Mouse (Mus musculus) erythroblast, embryonic 14.5 days (primary cell): ENCODE data around the gene Ccr6. TPM values are rescaled to one million over a fixed set of nuclear protein-coding genes. Genes with fewer than 3 reads are reported as not detected.

Experiments
- H3K27me3 ChIP-seq: 2 replicates; pipeline ENCODE4 v1.6.1; 2012; ENCODE audit warnings: inconsistent platforms; ENCODE audit not compliant: control insufficient read depth
- H3K36me3 ChIP-seq: 2 replicates; pipeline ENCODE4 v1.6.1; 2012; ENCODE audit warnings: mild to moderate bottlenecking, inconsistent platforms; ENCODE audit not compliant: control insufficient read depth
- H3K4me1 ChIP-seq: 2 replicates; pipeline ENCODE4 v1.6.1; 2012; ENCODE audit warnings: inconsistent platforms; ENCODE audit not compliant: control insufficient read depth
- H3K4me3 ChIP-seq: replicated peaks from 2 replicates; pipeline ENCODE3; 2012; ENCODE audit warnings: moderate library complexity, mild to moderate bottlenecking, inconsistent platforms
- H3K9me3 ChIP-seq: 2 replicates; pipeline ENCODE4 v1.6.1; 2012; ENCODE audit warnings: low read length, inconsistent platforms, mixed read lengths; ENCODE audit not compliant: control insufficient read depth
- GATA1 ChIP-seq: IDR thresholded peaks from 2 replicates; pipeline ENCODE4 v1.6.1; 2012; ENCODE audit warnings: low read length, inconsistent platforms, mixed read lengths
- TAL1 ChIP-seq: IDR thresholded peaks from 3 replicates; pipeline ENCODE4 v1.6.1; 2012; ENCODE audit warnings: low read length, inconsistent platforms, mixed read lengths
- polyA plus RNA-seq: library from polyadenylated mRNA; stranded (reverse); fragments of >175 nt; gene quantifications from 2 replicates; pipeline ENCODE4 v1.2.3, GENCODE M21; 2012

Ccr6 gene
- polyA plus RNA-seq, 1 experiment: not detected

DNA sequence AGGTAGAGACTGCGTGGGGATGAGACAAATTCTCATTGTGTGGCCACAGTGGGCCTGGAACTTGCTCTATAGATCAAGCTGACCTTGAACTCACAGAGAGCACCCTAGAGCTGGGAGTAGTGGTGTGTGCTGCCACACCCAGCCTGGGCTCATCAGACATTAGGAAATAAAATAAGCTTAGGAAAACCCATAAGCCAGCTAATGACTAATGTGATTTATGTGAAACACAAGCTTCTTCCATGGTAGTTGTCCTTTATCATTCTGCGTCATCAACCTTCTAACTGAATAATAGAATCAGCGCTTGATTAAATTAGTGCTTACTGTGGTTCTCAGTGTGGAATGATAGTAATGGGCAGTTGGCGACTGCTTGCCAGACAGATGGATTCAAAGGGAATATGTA, 51.1 kb downstream of the Ccr6 start:
- no peak for TF ChIP-seq TAL1
- no peak for TF ChIP-seq GATA1
- peaks cover 6% of the 10 kb centered on the region for H3K36me3 ChIP-seq
- peaks cover 34% of the 10 kb centered on the region for H3K4me1 ChIP-seq
- H3K27me3 ChIP-seq: no peaks in the 10 kb centered on the region
- no peak overlapping the region for H3K4me3 ChIP-seq
- no peaks in the 10 kb centered on the region for H3K9me3 ChIP-seq

DNA sequence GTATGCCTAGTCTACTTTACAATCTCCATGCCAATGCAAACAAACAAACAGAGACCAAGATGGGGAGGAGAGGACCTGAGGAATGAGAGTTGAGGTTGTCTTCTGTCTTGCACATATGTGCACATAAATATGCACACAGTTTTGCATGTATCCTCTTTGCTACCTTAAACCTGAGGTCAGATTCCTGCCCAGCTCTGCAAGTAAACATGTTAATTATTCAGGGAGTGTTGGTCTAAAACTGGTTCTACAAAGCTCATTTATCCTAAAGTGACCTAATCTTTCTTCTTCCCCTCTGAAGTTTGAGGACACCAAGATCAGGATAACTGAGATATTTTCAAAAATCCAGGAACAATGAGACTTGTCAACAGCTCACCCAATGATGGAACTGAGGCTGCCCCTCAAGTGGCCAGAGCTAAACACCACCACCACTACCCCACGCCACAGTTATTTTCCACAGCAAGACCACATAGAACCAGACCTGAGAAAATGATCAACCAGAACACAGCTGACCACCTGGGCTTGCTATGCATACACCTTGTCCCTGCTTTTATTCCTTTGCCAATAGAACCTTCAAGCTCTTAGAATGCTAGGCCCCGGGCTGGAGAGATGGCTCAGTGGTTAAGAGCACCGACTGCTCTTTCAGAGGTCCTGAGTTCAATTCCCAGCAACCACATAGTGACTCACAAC, 54.3 kb downstream of the Ccr6 start:
- TF ChIP-seq GATA1: no peak
- TF ChIP-seq TAL1: no peak
- H3K4me1 ChIP-seq: peaks cover 11% of the 10 kb centered on the region
- H3K36me3 ChIP-seq: peaks cover 12% of the 10 kb centered on the region
- H3K9me3 ChIP-seq: no peaks in the 10 kb centered on the region
- H3K4me3 ChIP-seq: no peak overlapping the region
- H3K27me3 ChIP-seq: no peaks in the 10 kb centered on the region

DNA sequence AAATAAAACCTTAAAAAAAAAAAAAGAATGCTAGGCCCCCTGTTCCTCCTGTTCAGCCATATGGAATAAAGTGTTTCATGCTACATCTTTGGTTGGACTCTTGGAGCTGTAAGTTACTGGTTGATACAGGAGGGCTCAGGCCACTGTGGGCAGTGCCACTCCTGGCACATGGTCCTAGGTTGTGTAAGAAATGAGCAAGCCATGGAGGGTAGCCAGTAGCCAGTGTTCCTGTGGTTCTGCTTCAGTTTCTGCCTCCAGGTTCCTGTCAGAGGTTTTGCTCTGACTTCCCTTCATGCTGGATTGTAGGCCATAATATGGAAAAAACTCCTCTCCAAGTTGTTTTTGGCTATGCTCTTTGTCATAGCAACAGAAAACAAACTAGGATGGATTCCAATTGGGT, 54.9 kb downstream of the Ccr6 start:
- Histone ChIP-seq H3K27me3 (no peaks in the 10 kb centered on the region), H3K9me3 (no peaks in the 10 kb centered on the region), H3K4me3 (no peak overlapping the region), H3K4me1 (peaks cover 7% of the 10 kb centered on the region), H3K36me3 (peaks cover 12% of the 10 kb centered on the region)
- TF ChIP-seq TAL1 (no peak), GATA1 (no peak)

DNA sequence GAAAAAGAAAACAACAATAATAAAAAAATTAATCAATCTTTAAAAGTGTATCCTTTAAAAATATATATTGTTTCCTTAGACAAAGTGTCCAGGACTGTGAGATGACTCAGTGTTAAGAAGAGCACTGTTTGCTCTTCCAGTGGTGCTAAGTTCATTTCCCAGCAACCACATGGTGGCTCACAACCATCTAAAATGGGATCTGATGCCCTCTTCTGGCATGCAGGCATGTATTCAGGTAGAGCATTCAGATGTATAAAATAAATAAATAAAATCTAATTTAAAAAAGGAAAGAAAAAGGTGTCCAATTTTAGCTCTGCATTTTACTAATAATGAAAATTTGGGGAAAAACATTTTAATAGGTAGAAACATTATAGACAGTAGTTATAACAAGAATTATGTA, 60.0 kb downstream of the Ccr6 start:
- no peak for TF ChIP-seq GATA1
- no peak for TF ChIP-seq TAL1
- H3K27me3 ChIP-seq: no peaks in the 10 kb centered on the region
- no peaks in the 10 kb centered on the region for H3K9me3 ChIP-seq
- no peaks in the 10 kb centered on the region for H3K4me1 ChIP-seq
- H3K36me3 ChIP-seq: peaks cover 19% of the 10 kb centered on the region
- H3K4me3 ChIP-seq: no peak overlapping the region

DNA sequence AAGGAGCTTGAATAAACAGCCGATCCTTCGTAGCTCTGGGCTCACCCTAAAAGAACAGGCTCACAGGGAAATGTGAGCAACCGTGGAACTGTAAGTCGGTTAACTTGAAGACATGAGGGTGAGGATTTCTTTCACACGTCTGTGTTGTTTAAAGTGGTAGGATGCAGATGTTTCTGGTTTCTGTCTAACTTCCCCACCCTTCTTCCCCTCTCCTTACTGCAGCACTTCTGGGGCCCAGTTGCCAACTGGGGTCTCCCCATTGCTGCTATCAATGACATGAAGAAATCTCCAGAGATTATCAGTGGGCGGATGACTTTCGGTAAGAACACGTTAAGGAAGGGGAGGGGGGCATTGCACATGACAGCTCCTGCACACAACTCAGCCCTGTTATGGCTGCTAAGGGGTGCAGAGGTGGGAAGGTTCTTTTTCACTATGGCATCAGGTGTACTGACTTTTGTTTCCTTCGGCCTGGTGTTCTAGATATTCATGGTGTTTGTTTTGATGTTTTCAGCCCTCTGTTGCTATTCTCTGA, 60.5 kb downstream of the Ccr6 start:
- Histone ChIP-seq H3K9me3 (no peaks in the 10 kb centered on the region), H3K27me3 (no peaks in the 10 kb centered on the region), H3K4me1 (no peaks in the 10 kb centered on the region), H3K36me3 (peaks cover 19% of the 10 kb centered on the region), H3K4me3 (no peak overlapping the region)
- TF ChIP-seq GATA1: no peak

DNA sequence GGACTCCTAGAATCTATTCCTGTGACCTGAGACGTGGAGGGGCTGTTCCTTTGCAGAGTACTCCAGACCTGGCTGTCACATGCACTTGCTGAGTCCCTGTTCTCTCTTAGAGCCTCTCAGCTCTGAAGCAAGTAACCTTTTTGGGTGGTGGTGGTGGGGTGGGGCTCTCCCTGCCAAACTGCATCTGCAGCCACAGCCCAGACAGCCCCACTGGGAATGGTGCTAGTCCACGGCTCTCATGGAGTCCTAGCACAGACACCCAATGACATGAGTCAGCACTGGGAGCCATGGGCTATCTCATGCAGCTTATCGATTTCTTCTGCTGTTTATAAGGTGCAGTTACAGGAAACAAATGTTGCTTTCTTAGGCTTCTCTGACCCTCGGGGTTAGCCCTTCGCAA, 61.9 kb downstream of the Ccr6 start:
- peaks cover 19% of the 10 kb centered on the region for H3K36me3 ChIP-seq
- TF ChIP-seq TAL1 (no peak), GATA1 (no peak)
- no peaks in the 10 kb centered on the region for H3K4me1 ChIP-seq
- H3K4me3 ChIP-seq: no peak overlapping the region
- no peaks in the 10 kb centered on the region for H3K27me3 ChIP-seq
- no peaks in the 10 kb centered on the region for H3K9me3 ChIP-seq

DNA sequence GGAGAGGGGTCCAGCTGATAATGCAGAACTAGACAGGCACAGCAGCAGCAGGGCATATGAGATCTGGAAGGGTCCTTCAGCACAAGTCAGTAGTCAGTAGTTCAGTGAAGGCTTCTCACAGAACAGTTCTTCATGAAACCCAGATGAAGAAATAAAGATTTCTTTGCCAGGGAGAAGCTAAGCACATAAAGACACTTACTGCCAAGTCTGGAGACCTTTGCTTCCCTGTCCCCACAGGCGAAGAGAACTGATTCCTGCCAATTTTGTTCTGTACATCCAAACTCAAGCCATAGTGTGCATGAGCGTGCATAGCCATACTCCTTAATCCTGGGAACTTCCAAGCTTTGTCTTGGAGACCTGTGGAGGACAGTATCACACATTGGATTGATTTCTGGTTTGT, 62.4 kb downstream of the Ccr6 start:
- Histone ChIP-seq H3K9me3 (no peaks in the 10 kb centered on the region), H3K27me3 (no peaks in the 10 kb centered on the region), H3K4me3 (no peak overlapping the region), H3K4me1 (no peaks in the 10 kb centered on the region), H3K36me3 (peaks cover 19% of the 10 kb centered on the region)
- TF ChIP-seq GATA1 (no peak), TAL1 (no peak)

DNA sequence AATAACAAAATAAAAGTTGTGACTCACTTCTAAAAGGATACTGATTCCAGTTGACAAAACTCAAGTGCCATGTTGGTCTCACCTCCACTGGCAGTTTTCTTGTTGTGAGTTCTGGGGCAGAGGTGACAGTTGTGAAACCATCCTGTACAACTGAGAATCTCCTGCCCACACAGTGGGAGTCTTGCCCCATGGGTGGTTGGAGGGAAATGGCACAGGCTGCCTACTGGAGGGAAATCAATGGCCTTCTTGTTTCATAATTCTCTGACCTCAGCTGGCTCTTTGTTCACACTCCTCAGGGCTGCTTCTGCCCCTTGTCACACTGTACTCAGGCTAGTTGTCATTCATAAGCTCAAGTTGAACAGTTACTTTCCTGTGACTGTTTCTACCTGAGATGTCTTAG, 63.7 kb downstream of the Ccr6 start:
- TF ChIP-seq TAL1: no peak
- no peak for TF ChIP-seq GATA1
- Histone ChIP-seq H3K9me3 (no peaks in the 10 kb centered on the region), H3K36me3 (peaks cover 14% of the 10 kb centered on the region), H3K4me3 (no peak overlapping the region), H3K27me3 (no peaks in the 10 kb centered on the region), H3K4me1 (no peaks in the 10 kb centered on the region)

DNA sequence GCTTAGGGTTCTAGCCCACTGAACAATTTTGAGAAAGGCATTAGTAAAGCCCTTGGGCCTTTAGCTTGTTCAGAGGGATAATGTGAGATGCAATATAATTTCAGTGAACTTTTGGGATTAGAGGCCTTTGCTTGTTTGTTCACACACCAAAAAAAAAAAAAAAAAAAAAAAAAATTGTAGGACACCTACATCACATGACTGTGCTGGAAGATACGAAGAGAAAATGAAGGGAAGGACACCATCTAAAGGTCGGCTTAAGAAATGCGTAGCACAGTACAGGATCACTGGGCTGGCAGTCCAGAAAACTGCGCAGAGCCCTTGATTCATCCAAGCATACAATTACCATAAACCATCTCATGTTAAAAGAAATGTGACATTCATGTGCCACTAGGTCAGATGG, 65.7 kb downstream of the Ccr6 start:
- TF ChIP-seq TAL1 (no peak), GATA1 (no peak)
- H3K4me1 ChIP-seq: no peaks in the 10 kb centered on the region
- no peaks in the 10 kb centered on the region for H3K9me3 ChIP-seq
- no peaks in the 10 kb centered on the region for H3K27me3 ChIP-seq
- peaks cover 10% of the 10 kb centered on the region for H3K36me3 ChIP-seq
- H3K4me3 ChIP-seq: no peak overlapping the region
